Mouse (Mus musculus): ENCODE measurements around the gene Poc1b. TPM values are rescaled to one million over a fixed set of nuclear protein-coding genes. Genes with fewer than 3 reads are reported as not detected.

Poc1b gene
- polyA plus RNA-seq, 1 experiment from 2014 or later = 12.2 TPM

- Histone ChIP-seq H3K36me3 (0 out of 2 replicates have a peak, but pooled peaks cover under 1% of the 10 kb centered on the region), H3K27me3 (no peaks in the 10 kb centered on the region), H3K27ac (replicated peaks) (no peak overlapping the region), H3K4me1 (replicated peaks) (no peaks in the 10 kb centered on the region), H3K4me3 (no peak overlapping the region), H3K4me2 (no peak overlapping the region), H3K9ac (no peak overlapping the region), H3K9me3 (no peaks in the 10 kb centered on the region)
- 93% methylated on average over 4 of the region's 4 CpGs for WGBS
- ATAC-seq (ENCODE audit: low read depth) = no peak
Measured at GRCm38 (mm10) chr10:99179566-99179965, 72.7 kb downstream of the Poc1b start.

GRCm38 (mm10) chr10:99181497-99181896, 74.7 kb downstream of the Poc1b start:
- H3K4me2 ChIP-seq = no peak overlapping the region
- H3K27me3 ChIP-seq = no peaks in the 10 kb centered on the region
- no peaks in the 10 kb centered on the region for H3K4me1 ChIP-seq (replicated peaks)
- WGBS = 93% methylated on average over 8 of the region's 8 CpGs
- ATAC-seq (ENCODE audit: low read depth) = no peak
- H3K4me3 ChIP-seq = no peak overlapping the region
- H3K36me3 ChIP-seq = no peaks in the 10 kb centered on the region
- no peak overlapping the region for H3K27ac ChIP-seq (replicated peaks)
- H3K9me3 ChIP-seq = no peaks in the 10 kb centered on the region
- H3K9ac ChIP-seq = no peak overlapping the region

- H3K4me2 ChIP-seq = no peak overlapping the region
- no peak overlapping the region for H3K9ac ChIP-seq
- H3K9me3 ChIP-seq = no peaks in the 10 kb centered on the region
- no peaks in the 10 kb centered on the region for H3K27me3 ChIP-seq
- no peaks in the 10 kb centered on the region for H3K4me1 ChIP-seq (replicated peaks)
- H3K36me3 ChIP-seq = no peaks in the 10 kb centered on the region
- no peak for ATAC-seq (ENCODE audit: low read depth)
- 89% methylated on average over 5 of the region's 5 CpGs for WGBS
- no peak overlapping the region for H3K27ac ChIP-seq (replicated peaks)
- H3K4me3 ChIP-seq = no peak overlapping the region
Measured at GRCm38 (mm10) chr10:99182107-99182506, 75.3 kb downstream of the Poc1b start.

- ATAC-seq (ENCODE audit: low read depth) = no peak
- no peaks in the 10 kb centered on the region for H3K4me1 ChIP-seq (replicated peaks)
- no peaks in the 10 kb centered on the region for H3K36me3 ChIP-seq
- H3K9me3 ChIP-seq = no peaks in the 10 kb centered on the region
- 97% methylated on average over 1 of the region's 1 CpGs for WGBS
- no peaks in the 10 kb centered on the region for H3K27me3 ChIP-seq
- H3K4me2 ChIP-seq = no peak overlapping the region
- no peak overlapping the region for H3K27ac ChIP-seq (replicated peaks)
- no peak overlapping the region for H3K9ac ChIP-seq
- H3K4me3 ChIP-seq = no peak overlapping the region
Measured at GRCm38 (mm10) chr10:99188175-99188574, 81.3 kb downstream of the Poc1b start.

DNA sequence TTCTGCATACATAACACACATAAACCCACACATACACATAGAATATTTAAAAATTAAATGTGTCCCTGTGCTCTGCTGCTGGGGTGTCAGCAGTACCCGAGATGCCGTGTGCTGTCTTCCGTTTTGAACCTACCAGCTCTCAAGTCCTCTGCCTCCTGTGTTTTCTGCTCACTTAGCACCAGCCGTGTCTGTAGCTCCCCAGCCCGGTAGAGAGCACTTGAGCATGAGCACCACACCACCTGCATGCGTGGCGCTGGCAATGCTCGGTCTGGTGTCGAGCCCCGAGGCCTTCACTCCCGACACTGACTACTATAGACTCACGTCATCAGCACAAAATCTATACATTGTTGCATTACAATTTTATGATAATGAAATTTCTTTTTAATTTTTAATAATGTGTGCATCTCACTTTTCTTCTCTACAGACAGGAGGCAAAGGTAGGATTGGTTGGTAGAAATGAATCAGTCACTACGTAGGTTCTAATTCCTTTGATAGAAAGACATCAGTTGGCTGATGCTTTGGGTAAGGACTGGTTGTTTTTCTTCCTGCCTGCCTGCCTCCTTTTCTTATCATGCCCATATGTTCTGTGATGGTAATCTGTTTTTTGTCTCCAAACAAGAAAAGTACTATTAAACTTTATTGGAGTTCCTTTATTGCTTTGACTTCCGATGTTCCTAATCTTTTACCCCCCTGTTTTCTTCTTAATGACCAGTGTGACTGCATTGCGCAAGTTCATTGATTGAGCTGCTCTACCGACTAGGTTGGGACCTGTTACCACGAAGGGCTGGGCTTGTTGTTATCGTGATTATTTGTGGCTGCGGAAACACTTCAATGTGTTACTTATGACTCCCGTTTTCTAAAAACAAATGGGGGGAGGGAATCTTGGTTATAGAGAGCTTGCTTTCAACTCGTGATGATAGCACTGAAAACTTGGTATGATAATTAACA, 82.1 kb downstream of the Poc1b start:
- H3K4me3 ChIP-seq = no peak overlapping the region
- WGBS = 80% methylated on average over 21 of the region's 21 CpGs
- H3K27me3 ChIP-seq = no peaks in the 10 kb centered on the region
- no peak overlapping the region for H3K27ac ChIP-seq (replicated peaks)
- H3K9me3 ChIP-seq = no peaks in the 10 kb centered on the region
- no peak overlapping the region for H3K4me2 ChIP-seq
- no peak for ATAC-seq (ENCODE audit: low read depth)
- no peaks in the 10 kb centered on the region for H3K36me3 ChIP-seq
- no peaks in the 10 kb centered on the region for H3K4me1 ChIP-seq (replicated peaks)
- no peak overlapping the region for H3K9ac ChIP-seq

GRCm38 (mm10) chr10:99190798-99191197, 84.0 kb downstream of the Poc1b start:
- ATAC-seq (ENCODE audit: low read depth) = no peak
- H3K9me3 ChIP-seq = no peaks in the 10 kb centered on the region
- H3K9ac ChIP-seq = no peak overlapping the region
- no peak overlapping the region for H3K4me3 ChIP-seq
- no peaks in the 10 kb centered on the region for H3K27me3 ChIP-seq
- no peaks in the 10 kb centered on the region for H3K36me3 ChIP-seq
- 44% methylated on average over 3 of the region's 3 CpGs for WGBS
- no peak overlapping the region for H3K27ac ChIP-seq (replicated peaks)
- no peak overlapping the region for H3K4me2 ChIP-seq
- no peaks in the 10 kb centered on the region for H3K4me1 ChIP-seq (replicated peaks)

GRCm38 (mm10) chr10:99194451-99195055, 87.7 kb downstream of the Poc1b start:
- Histone ChIP-seq H3K4me3 (no peak overlapping the region), H3K36me3 (no peaks in the 10 kb centered on the region), H3K27ac (replicated peaks) (no peak overlapping the region), H3K27me3 (no peaks in the 10 kb centered on the region), H3K9ac (no peak overlapping the region), H3K4me1 (replicated peaks) (peaks cover 9% of the 10 kb centered on the region), H3K4me2 (no peak overlapping the region), H3K9me3 (no peaks in the 10 kb centered on the region)
- no peak for ATAC-seq (ENCODE audit: low read depth)
- 86% methylated on average over 2 of the region's 2 CpGs for WGBS

DNA sequence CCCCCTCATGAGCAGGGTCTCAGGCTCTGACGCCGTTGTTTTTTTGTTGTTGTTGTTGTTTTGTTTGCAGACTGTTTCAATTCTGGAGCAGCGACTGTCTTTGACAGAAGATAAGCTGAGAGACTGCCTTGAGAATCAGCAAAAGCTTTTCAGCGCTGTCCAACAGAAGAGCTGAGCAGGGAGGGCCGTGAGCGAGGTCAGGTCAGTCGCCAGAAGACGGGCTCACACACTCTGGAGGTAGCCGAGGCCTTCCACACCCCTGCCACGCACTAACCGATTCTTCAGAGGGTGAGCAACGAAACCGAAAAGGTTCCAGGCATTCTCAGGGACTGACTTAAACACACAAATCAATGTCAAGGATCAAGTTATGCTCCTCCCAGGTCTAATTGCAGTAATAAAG, 89.7 kb downstream of the Poc1b start:
- Histone ChIP-seq H3K9me3 (no peaks in the 10 kb centered on the region), H3K27me3 (no peaks in the 10 kb centered on the region), H3K4me3 (no peak overlapping the region), H3K4me1 (replicated peaks) (peaks cover 15% of the 10 kb centered on the region), H3K4me2 (no peak overlapping the region), H3K27ac (replicated peaks) (no peak overlapping the region), H3K36me3 (no peaks in the 10 kb centered on the region), H3K9ac (no peak overlapping the region)
- no peak for ATAC-seq (ENCODE audit: low read depth)
- 86% methylated on average over 13 of the region's 13 CpGs for WGBS

GRCm38 (mm10) chr10:99197125-99197524, 90.3 kb downstream of the Poc1b start:
- no peaks in the 10 kb centered on the region for H3K9me3 ChIP-seq
- no peak overlapping the region for H3K4me3 ChIP-seq
- ATAC-seq (ENCODE audit: low read depth) = peak; percentile 65; the same call in 1 of the 2 replicates
- H3K36me3 ChIP-seq = no peaks in the 10 kb centered on the region
- H3K27me3 ChIP-seq = no peaks in the 10 kb centered on the region
- peaks cover 20% of the 10 kb centered on the region for H3K4me1 ChIP-seq (replicated peaks)
- H3K9ac ChIP-seq = no peak overlapping the region
- 62% methylated on average over 8 of the region's 8 CpGs for WGBS
- H3K27ac ChIP-seq (replicated peaks) = peak overlapping the region; percentile 14; the same call in 1 of the 2 replicates
- no peak overlapping the region for H3K4me2 ChIP-seq

GRCm38 (mm10) chr10:99197607-99198305, 90.9 kb downstream of the Poc1b start:
- Histone ChIP-seq H3K27me3 (no peaks in the 10 kb centered on the region), H3K36me3 (no peaks in the 10 kb centered on the region), H3K9ac (no peak overlapping the region), H3K27ac (replicated peaks) (no peak overlapping the region; the same call in 1 of the 2 replicates), H3K4me3 (no peak overlapping the region), H3K9me3 (no peaks in the 10 kb centered on the region), H3K4me1 (replicated peaks) (peaks cover 23% of the 10 kb centered on the region), H3K4me2 (no peak overlapping the region)
- 49% methylated on average over 9 of the region's 9 CpGs for WGBS
- ATAC-seq (ENCODE audit: low read depth) = peak; percentile 46; the same call in 1 of the 2 replicates

DNA sequence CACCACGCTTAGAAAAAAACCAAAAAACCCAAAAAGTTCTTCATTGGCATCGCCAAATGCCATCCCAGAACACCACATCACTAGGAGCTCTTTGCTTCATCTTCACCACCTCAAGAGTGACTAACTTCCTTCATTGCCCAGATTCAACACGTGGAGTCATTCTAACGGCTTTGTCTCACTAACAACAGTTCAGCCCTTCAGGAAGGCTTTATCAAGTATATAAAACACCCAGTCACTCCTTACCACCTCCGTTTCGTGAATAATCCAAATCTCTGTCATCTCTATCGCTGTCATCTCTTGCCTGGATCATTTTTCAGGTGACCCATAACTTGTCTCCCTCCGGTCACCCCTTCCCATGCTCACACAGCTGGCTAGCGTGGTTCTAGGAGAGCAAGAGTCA, 92.1 kb downstream of the Poc1b start:
- H3K9me3 ChIP-seq = no peaks in the 10 kb centered on the region
- H3K27ac ChIP-seq (replicated peaks) = no peak overlapping the region
- H3K36me3 ChIP-seq = no peaks in the 10 kb centered on the region
- WGBS = 94% methylated on average over 9 of the region's 9 CpGs
- no peaks in the 10 kb centered on the region for H3K27me3 ChIP-seq
- ATAC-seq (ENCODE audit: low read depth) = no peak
- no peak overlapping the region for H3K4me3 ChIP-seq
- no peak overlapping the region for H3K4me2 ChIP-seq
- H3K9ac ChIP-seq = no peak overlapping the region
- peaks cover 31% of the 10 kb centered on the region for H3K4me1 ChIP-seq (replicated peaks)

GRCm38 (mm10) chr10:99200944-99201343, 94.1 kb downstream of the Poc1b start:
- Histone ChIP-seq H3K27me3 (no peaks in the 10 kb centered on the region), H3K9ac (no peak overlapping the region), H3K4me2 (no peak overlapping the region), H3K36me3 (no peaks in the 10 kb centered on the region), H3K4me3 (no peak overlapping the region), H3K27ac (replicated peaks) (no peak overlapping the region; the same call in 1 of the 2 replicates), H3K9me3 (no peaks in the 10 kb centered on the region), H3K4me1 (replicated peaks) (peaks cover 37% of the 10 kb centered on the region)
- 76% methylated on average over 5 of the region's 5 CpGs for WGBS
- no peak for ATAC-seq (ENCODE audit: low read depth)
